Mouse (Mus musculus) heart, embryonic 14.5 days (tissue): ENCODE measurements around the gene Atp5j. TPM values are rescaled to one million over a fixed set of nuclear protein-coding genes. Genes with fewer than 3 reads are reported as not detected.

Experiments
- polyA plus RNA-seq: library from polyadenylated mRNA; unstranded; fragments of >200 nt; fragmentation: Nextera tagmentation; extraction: Ambion mirVana; gene quantifications from 2 replicates; pipeline ENCODE4 v1.2.1, GENCODE M21; 2014

The Atp5j gene
- polyA plus RNA-seq, 1 experiment from 2014 or later, result 2,054 TPM

Other genes starting within 250 kb of the Atp5j start
- 52.3 and 54.5 TPM in 2 replicates for gene Mrpl39, start 99.9 kb downstream of the Atp5j start, polyA plus RNA-seq
- gene Jam2, start 61.5 kb downstream of the Atp5j start, polyA plus RNA-seq, result 10.3 and 10.8 TPM in 2 replicates
- 37.2 and 38.6 TPM in 2 replicates for gene Gabpa, start 700 bp downstream of the Atp5j start, polyA plus RNA-seq